Mouse (Mus musculus) kidney, embryonic 16.5 days (tissue): ENCODE measurements around the gene Gjb1. TPM values are rescaled to one million over a fixed set of nuclear protein-coding genes. Genes with fewer than 3 reads are reported as not detected.

Source experiments
- ATAC-seq: fragments of 200-750 bp; cut with Nextera tagmentation; 2 replicates; pipeline ENCODE4 v1.8.0; 2017; ENCODE audit warnings: moderate TSS enrichment; ENCODE audit not compliant: low FRiP score, low TSS enrichment
- H3K27ac ChIP-seq: fragments of 300-500 bp; sonication (generic); 2 replicates; pipeline ENCODE4 v1.5.1; 2014; ENCODE audit warnings: low read length
- H3K27me3 ChIP-seq: fragments of 300-500 bp; sonication (generic); 2 replicates; pipeline ENCODE4 v1.6.1; 2014; ENCODE audit warnings: low read length, control low read depth, mixed read lengths; ENCODE audit not compliant: insufficient read depth
- H3K36me3 ChIP-seq: fragments of 300-500 bp; sonication (generic); 2 replicates; pipeline ENCODE4 v1.6.1; 2014; ENCODE audit warnings: low read length, control low read depth, mixed read lengths; ENCODE audit not compliant: insufficient read depth
- H3K4me1 ChIP-seq: fragments of 300-500 bp; sonication (generic); 2 replicates; pipeline ENCODE4 v1.6.1; 2014; ENCODE audit warnings: low read length, control low read depth, mixed read lengths; ENCODE audit not compliant: insufficient read depth
- H3K4me2 ChIP-seq: fragments of 300-500 bp; sonication (generic); replicated peaks from 2 replicates; pipeline ENCODE4 v1.6.1; 2014; ENCODE audit warnings: low read depth, low read length
- H3K4me3 ChIP-seq: fragments of 300-500 bp; sonication (generic); 2 replicates; pipeline ENCODE4 v1.5.1; 2014; ENCODE audit warnings: mild to moderate bottlenecking, low read length
- H3K9ac ChIP-seq: fragments of 300-500 bp; sonication (generic); replicated peaks from 2 replicates; pipeline ENCODE4 v1.6.1; 2014; ENCODE audit warnings: low read length
- H3K9me3 ChIP-seq: fragments of 300-500 bp; sonication (generic); 2 replicates; pipeline ENCODE4 v1.6.1; 2016; ENCODE audit warnings: low read length, control low read depth
- WGBS: fragments of 180-500 bp; shearing (Covaris S2); extraction: QIAGEN DNeasy Blood & Tissue Kit; methylation state at CpG from one replicate; pipeline ENCODE4 v1.1.7; 2014; 5-methylcytosine and 5-hydroxymethylcytosine counted together
- polyA plus RNA-seq: library from polyadenylated mRNA; unstranded; fragments of >200 nt; fragmentation: Nextera tagmentation; extraction: Ambion mirVana; gene quantifications from 2 replicates; pipeline ENCODE4 v1.2.1, GENCODE M21; 2015

The Gjb1 gene
- polyA plus RNA-seq, 1 experiment from 2014 or later, result 40.6 TPM

GRCm38 (mm10) chrX:101388866-101389537 lies 12.8 kb downstream of the Gjb1 start:
- ATAC-seq, result no peak
- 72% methylated on average over 5 of the region's 5 CpGs for WGBS
- H3K4me2 ChIP-seq, result no peak overlapping the region
- H3K9ac ChIP-seq, result no peak overlapping the region
- peaks cover 23% of the 10 kb centered on the region for H3K27me3 ChIP-seq
- no peak overlapping the region for H3K4me3 ChIP-seq
- no peaks in the 10 kb centered on the region for H3K36me3 ChIP-seq
- H3K4me1 ChIP-seq, result no peaks in the 10 kb centered on the region
- H3K9me3 ChIP-seq, result no peaks in the 10 kb centered on the region
- no peak overlapping the region for H3K27ac ChIP-seq

GRCm38 (mm10) chrX:101394341-101394740 lies 18.2 kb downstream of the Gjb1 start:
- H3K4me2 ChIP-seq, result no peak overlapping the region
- ATAC-seq, result no peak
- WGBS, result 58% methylated on average over 2 of the region's 2 CpGs

GRCm38 (mm10) chrX:101396459-101396858 lies 20.3 kb downstream of the Gjb1 start:
- no peak overlapping the region for H3K4me3 ChIP-seq
- WGBS, result 25% methylated on average over 11 of the region's 11 CpGs
- H3K36me3 ChIP-seq, result no peaks in the 10 kb centered on the region
- H3K27ac ChIP-seq, result no peak overlapping the region
- H3K9me3 ChIP-seq, result no peaks in the 10 kb centered on the region
- no peak overlapping the region for H3K4me2 ChIP-seq
- no peak overlapping the region for H3K9ac ChIP-seq
- peaks cover 21% of the 10 kb centered on the region for H3K27me3 ChIP-seq
- no peak for ATAC-seq
- H3K4me1 ChIP-seq, result no peaks in the 10 kb centered on the region

More at GRCm38 (mm10) chrX:101394341-101394740, 18.2 kb downstream of the Gjb1 start:
- Histone ChIP-seq H3K9me3 (no peaks in the 10 kb centered on the region), H3K27ac (no peak overlapping the region), H3K27me3 (peaks cover 21% of the 10 kb centered on the region), H3K9ac (no peak overlapping the region), H3K36me3 (no peaks in the 10 kb centered on the region), H3K4me3 (no peak overlapping the region), H3K4me1 (no peaks in the 10 kb centered on the region)

- H3K9ac ChIP-seq, result peak overlapping the region; percentile 69
- H3K4me1 ChIP-seq, result peaks cover 12% of the 10 kb centered on the region
- H3K4me3 ChIP-seq, result peak overlapping the region; percentile 60
- no peaks in the 10 kb centered on the region for H3K9me3 ChIP-seq
- ATAC-seq, result 0 out of 2 replicates have a peak, but pooled peaks have one; percentile 18
- H3K27me3 ChIP-seq, result peaks cover 7% of the 10 kb centered on the region; the same call in 1 of the 2 replicates
- WGBS, result 25% methylated on average over 35 of the region's 36 CpGs
- peak overlapping the region; percentile 59 for H3K4me2 ChIP-seq
- 0 out of 2 replicates have a peak, but pooled peaks cover under 1% of the 10 kb centered on the region for H3K36me3 ChIP-seq
- peak overlapping the region; percentile 31 for H3K27ac ChIP-seq
Measured at GRCm38 (mm10) chrX:101418946-101419724, 43.0 kb downstream of the Gjb1 start.

GRCm38 (mm10) chrX:101419725-101420699 lies 43.8 kb downstream of the Gjb1 start:
- 15% methylated on average over 49 of the region's 54 CpGs for WGBS
- Histone ChIP-seq H3K4me3 (peak overlapping the region; percentile 60), H3K9ac (peak overlapping the region; percentile 69), H3K36me3 (no peaks in the 10 kb centered on the region), H3K27me3 (peaks cover 7% of the 10 kb centered on the region; the same call in 1 of the 2 replicates), H3K9me3 (no peaks in the 10 kb centered on the region), H3K4me2 (peak overlapping the region; percentile 66), H3K27ac (peak overlapping the region; percentile 31), H3K4me1 (peaks cover 12% of the 10 kb centered on the region)
- ATAC-seq, result peak; percentile 95

GRCm38 (mm10) chrX:101420700-101421095 lies 44.5 kb downstream of the Gjb1 start, which contains the start of gene Zmym3:
TSS of gene Zmym3 (minus strand) at chrX:101420849.
- Histone ChIP-seq H3K27me3 (peaks cover 7% of the 10 kb centered on the region; the same call in 1 of the 2 replicates), H3K4me2 (peak within 1 kb of the TSS; percentile 66), H3K4me1 (peaks cover 12% of the 10 kb centered on the region), H3K36me3 (no peaks in the 10 kb centered on the region), H3K9me3 (no peaks in the 10 kb centered on the region), H3K4me3 (peak within 1 kb of the TSS; percentile 60), H3K27ac (peak within 1 kb of the TSS; percentile 31), H3K9ac (peak within 1 kb of the TSS; percentile 65)
- ATAC-seq, result no peak
- 32% methylated on average over 4 of the region's 4 CpGs for WGBS

- H3K36me3 ChIP-seq, result no peaks in the 10 kb centered on the region
- peaks cover 5% of the 10 kb centered on the region for H3K4me1 ChIP-seq
- no peak for ATAC-seq
- no peaks in the 10 kb centered on the region for H3K9me3 ChIP-seq
- H3K4me3 ChIP-seq, result no peak overlapping the region
- 79% methylated on average over 2 of the region's 2 CpGs for WGBS
- H3K27ac ChIP-seq, result no peak overlapping the region
- H3K27me3 ChIP-seq, result peaks cover 7% of the 10 kb centered on the region; the same call in 1 of the 2 replicates
- no peak overlapping the region for H3K9ac ChIP-seq
- no peak overlapping the region for H3K4me2 ChIP-seq
Measured at GRCm38 (mm10) chrX:101423462-101423861, 47.3 kb downstream of the Gjb1 start.

- Histone ChIP-seq H3K9me3 (no peaks in the 10 kb centered on the region), H3K27ac (no peak overlapping the region), H3K9ac (no peak overlapping the region), H3K4me3 (no peak overlapping the region), H3K36me3 (0 out of 2 replicates have a peak, but pooled peaks cover 7% of the 10 kb centered on the region), H3K27me3 (peaks cover 4% of the 10 kb centered on the region; the same call in 1 of the 2 replicates), H3K4me1 (0 out of 2 replicates have a peak, but pooled peaks cover 9% of the 10 kb centered on the region), H3K4me2 (no peak overlapping the region)
- ATAC-seq, result no peak
- 4% methylated on average over 1 of the region's 1 CpGs for WGBS
Measured at GRCm38 (mm10) chrX:101427774-101428173, 51.6 kb downstream of the Gjb1 start.

GRCm38 (mm10) chrX:101428785-101429141 lies 52.6 kb downstream of the Gjb1 start:
- Histone ChIP-seq H3K4me3 (peak overlapping the region; percentile 49), H3K27me3 (no peaks in the 10 kb centered on the region), H3K4me1 (0 out of 2 replicates have a peak, but pooled peaks cover 9% of the 10 kb centered on the region), H3K9ac (peak overlapping the region; percentile 64), H3K9me3 (no peaks in the 10 kb centered on the region), H3K36me3 (0 out of 2 replicates have a peak, but pooled peaks cover 7% of the 10 kb centered on the region), H3K27ac (peak overlapping the region; percentile 94), H3K4me2 (peak overlapping the region; percentile 46)
- WGBS, result 29% methylated on average over 7 of the region's 7 CpGs
- ATAC-seq, result no peak
